Mouse (Mus musculus) brain, adult 10 weeks (tissue): Measurements from ENCODE around the gene Lect2. TPM values are rescaled to one million over a fixed set of nuclear protein-coding genes. Genes with fewer than 3 reads are reported as not detected.

Source experiments
- polyA plus RNA-seq: library from polyadenylated mRNA; stranded (reverse); fragments of 350-450 nt; fragmentation: Illumina TruSeq; extraction: RNeasy Lipid Tissue Mini Kit (QIAGEN cat#74804); gene quantifications from one replicate; pipeline ENCODE4 v1.2.3, GENCODE M21; 2015; ENCODE audit warnings: low read depth, low replicate concordance

The Lect2 gene
- not detected for polyA plus RNA-seq

DNA sequence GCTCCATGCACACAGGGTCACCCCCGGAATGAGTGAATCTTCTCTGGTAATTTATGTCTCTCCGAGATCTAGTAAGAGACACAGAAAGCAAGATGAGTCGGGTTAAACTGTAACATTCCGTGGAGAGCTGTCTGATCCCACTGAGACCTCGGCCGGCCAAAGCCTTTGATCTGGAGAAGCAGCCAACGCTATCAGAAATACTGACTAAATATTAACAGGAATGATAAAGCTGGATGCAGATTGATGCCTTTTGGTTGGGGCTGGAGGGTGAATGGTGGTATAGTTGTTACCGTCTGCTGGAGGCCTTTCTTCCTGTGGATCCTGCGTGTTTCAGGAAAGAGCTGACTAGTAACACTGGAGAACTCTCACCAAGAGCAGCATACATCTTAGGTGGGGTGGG is at the start of gene Lect2:
TSS of gene Lect2 (minus strand) at position 102 of the 400 bp plus-strand sequence.

DNA sequence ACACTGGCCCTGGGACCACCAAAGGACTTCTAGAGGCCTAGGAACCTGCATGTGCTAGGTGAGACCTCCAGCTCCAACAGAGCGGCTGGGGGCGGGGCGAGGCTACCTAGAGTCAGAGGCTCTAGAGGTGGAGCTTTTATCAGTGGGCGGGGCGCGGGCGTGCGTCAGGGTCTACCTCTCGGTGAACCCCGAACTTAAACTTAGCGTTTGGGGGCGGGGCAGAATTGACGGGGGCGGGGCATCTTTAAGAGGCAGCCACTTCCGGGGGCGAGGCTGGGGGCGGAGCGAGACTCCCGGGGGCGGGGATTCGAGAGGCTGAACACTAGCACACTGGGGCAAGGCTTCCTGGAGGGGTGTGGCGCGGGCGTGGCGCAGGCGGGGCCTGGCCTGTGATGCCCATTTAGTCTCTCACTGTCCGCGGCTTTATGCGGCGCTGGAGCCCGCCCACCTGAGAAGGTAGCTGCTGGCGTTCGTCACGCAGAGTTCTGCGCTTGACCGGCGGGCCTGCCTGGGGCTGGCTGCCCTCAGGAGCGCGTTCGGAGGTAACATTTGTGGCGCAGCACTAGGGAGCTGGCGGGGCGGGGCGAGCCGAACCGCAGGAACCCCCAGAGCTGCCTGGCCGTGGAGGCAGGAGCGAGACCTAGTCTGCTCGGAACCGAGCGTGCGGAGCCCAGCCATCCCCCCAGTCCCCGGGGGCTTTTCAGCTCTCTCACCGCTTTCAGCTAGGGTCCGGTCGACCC is 26.1 kb downstream of the Lect2 start, which contains the start of gene Fbxl21:
TSS of gene Fbxl21 (plus strand) at position 392 of the 740 bp plus-strand sequence.

Other genes starting within 250 kb of the Lect2 start
- not detected for gene Gm3045, start 121.9 kb downstream of the Lect2 start, polyA plus RNA-seq
- not detected for gene Slc25a48, start 110.1 kb downstream of the Lect2 start, polyA plus RNA-seq
- not detected for gene Il9, start 66.3 kb downstream of the Lect2 start, polyA plus RNA-seq
- gene Fbxl21, start 26.0 kb downstream of the Lect2 start, polyA plus RNA-seq: 8.6 TPM
- gene Tgfbi, start 61.0 kb upstream of the Lect2 start, polyA plus RNA-seq: 4.1 TPM
- gene Smad5, start 154.5 kb upstream of the Lect2 start, polyA plus RNA-seq: 15.8 TPM
- 6.8 TPM for gene Gm45623, start 205.3 kb upstream of the Lect2 start, polyA plus RNA-seq